Mouse (Mus musculus) spleen, postnatal 10 days (tissue): ENCODE data around the gene Stab2.

ENCODE experiments used
- DNase-seq, 2 experiments: peaks; one replicate each; pipeline ENCODE4 v3.0.0; 2021 to 2022; ENCODE audit warnings: low spot score in 2 of 2

The Stab2 gene

GRCm38 (mm10) chr10:86826929-86827328, 180.9 kb downstream of the Stab2 start:
- no peak for DNase-seq

GRCm38 (mm10) chr10:86825871-86826522, 181.8 kb downstream of the Stab2 start:
- no peak for DNase-seq

GRCm38 (mm10) chr10:86824871-86825270, 183.0 kb downstream of the Stab2 start:
- DNase-seq, result no peak

- no peak for DNase-seq
Observed at GRCm38 (mm10) chr10:86824093-86824492, 183.7 kb downstream of the Stab2 start.

GRCm38 (mm10) chr10:86821014-86821413, 186.8 kb downstream of the Stab2 start:
- DNase-seq, result no peak

- DNase-seq, result no peak
Observed at GRCm38 (mm10) chr10:86819649-86820165, 188.1 kb downstream of the Stab2 start.

GRCm38 (mm10) chr10:86815133-86815532, 192.7 kb downstream of the Stab2 start:
- DNase-seq, result no peak

- DNase-seq, result no peak
Observed at GRCm38 (mm10) chr10:86814292-86815131, 193.3 kb downstream of the Stab2 start.

- DNase-seq, result no peak
Observed at GRCm38 (mm10) chr10:86810612-86811011, 197.2 kb downstream of the Stab2 start.

- no peak for DNase-seq
Observed at GRCm38 (mm10) chr10:86810000-86810399, 197.8 kb downstream of the Stab2 start.

- DNase-seq, result no peak
Observed at GRCm38 (mm10) chr10:86808013-86808758, 199.6 kb downstream of the Stab2 start.

GRCm38 (mm10) chr10:86807362-86807761, 200.5 kb downstream of the Stab2 start:
- no peak for DNase-seq

- DNase-seq, result no peak
Observed at GRCm38 (mm10) chr10:86796073-86796741, 211.6 kb downstream of the Stab2 start.

- no peak for DNase-seq
Observed at GRCm38 (mm10) chr10:86794794-86795535, 212.9 kb downstream of the Stab2 start.

- DNase-seq, result no peak
Observed at GRCm38 (mm10) chr10:86794196-86794595, 213.6 kb downstream of the Stab2 start.

GRCm38 (mm10) chr10:86793509-86793951, 214.3 kb downstream of the Stab2 start:
- no peak for DNase-seq

- no peak for DNase-seq
Observed at GRCm38 (mm10) chr10:86791507-86792184, 216.2 kb downstream of the Stab2 start.
